Mouse (Mus musculus): ENCODE results near the gene Abo.

The Abo gene

GRCm38 (mm10) chr2:26870666-26871065 lies 5.9 kb upstream of the Abo start:
- DNase-seq (ENCODE audit: low spot score): no peak

DNA sequence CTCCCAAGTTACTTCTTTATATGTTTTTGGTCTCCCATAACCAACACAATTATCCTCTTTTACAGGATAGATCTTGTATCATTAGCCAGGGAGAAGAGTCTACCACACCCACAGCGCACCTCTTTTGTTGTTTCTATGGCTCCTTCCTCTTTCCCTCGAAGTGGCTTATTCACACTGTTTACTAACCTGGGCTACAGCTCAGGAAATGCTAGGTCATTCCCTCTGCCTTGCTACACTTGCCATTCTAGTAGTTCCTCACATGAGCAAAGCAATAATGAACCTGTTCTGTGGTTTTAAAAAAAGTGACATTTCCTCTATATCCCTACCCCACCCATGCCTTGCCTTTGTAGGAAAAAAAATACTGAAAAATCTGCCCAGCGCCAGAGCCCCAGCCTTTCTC lies 1.9 kb downstream of the Abo start:
- DNase-seq (ENCODE audit: low spot score): no peak

GRCm38 (mm10) chr2:26847706-26848105 lies 17.1 kb downstream of the Abo start:
- no peak for DNase-seq (ENCODE audit: low spot score)

DNA sequence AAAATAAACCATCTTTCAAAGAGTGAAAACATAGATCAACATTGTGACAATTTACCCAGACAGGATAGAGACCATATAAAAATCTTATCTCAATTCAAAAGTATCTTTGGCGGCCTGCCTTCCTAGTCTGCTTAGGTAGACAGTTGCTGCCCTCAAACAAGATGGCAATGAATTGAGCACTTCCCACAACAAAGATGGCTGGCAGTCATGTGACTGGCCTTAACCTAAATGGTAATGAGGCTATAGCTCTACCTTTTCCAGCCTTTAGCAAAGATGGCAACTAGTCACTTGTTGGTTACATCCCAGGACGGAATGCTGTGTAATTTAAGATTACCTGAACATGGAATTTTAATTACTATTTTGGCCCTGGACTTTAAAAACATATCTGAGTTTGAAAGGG lies 32.3 kb downstream of the Abo start:
- DNase-seq (ENCODE audit: low spot score): no peak

- no peak for DNase-seq (ENCODE audit: low spot score)
These were observed 36.7 kb downstream of the Abo start for GRCm38 (mm10) chr2:26828047-26828446.

DNA sequence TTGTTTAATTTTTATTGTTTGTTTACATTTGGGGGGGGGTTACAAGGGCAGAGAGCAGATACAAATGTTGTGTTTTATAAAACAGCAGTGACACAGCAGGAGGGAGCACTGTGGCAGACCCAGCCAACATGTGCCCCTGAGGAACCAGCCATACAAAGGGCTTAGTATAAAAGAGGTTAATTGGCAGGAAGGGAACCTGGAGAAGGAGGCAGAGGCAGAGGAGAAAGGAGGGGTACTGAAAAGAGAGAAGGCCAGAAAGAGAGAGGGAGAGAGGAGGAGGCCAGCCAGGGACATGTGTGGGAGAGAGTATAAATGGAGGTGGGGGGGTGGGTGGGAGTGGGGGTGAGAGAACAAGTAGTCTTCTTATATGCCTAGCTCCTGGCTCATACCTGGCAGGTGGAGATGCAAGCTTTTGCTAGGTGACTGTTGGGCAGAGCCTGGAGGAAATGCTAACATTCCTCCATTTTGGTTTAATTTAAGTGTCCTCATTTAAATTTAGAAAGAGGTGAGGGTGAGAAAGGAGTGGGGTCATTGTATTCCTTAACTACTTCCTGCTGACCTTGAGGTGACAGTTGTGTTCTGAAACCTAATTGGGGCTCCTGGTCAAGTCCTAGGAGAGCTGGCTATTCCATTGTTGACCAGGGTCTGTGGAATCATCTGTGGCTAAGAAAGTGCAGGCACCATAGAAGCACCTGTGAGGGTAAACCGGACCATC lies 37.4 kb downstream of the Abo start:
- no peak for DNase-seq (ENCODE audit: low spot score)

All from urinary bladder, postnatal 10 days (tissue).